Mouse (Mus musculus): ENCODE results near the gene Evi5l. TPM values are rescaled to one million over a fixed set of nuclear protein-coding genes. Genes with fewer than 3 reads are reported as not detected.
A peak's percentile ranks its signal among the peaks of the same experiment; 100 is the strongest.
"Not testable (repeated sequence)": the region's sequence is repeated elsewhere in the genome, so short reads cannot be mapped to it uniquely, and the experiment has no call there.

Gene Evi5l
- polyA plus RNA-seq, 1 experiment from 2014 or later: 25.5 TPM

DNA sequence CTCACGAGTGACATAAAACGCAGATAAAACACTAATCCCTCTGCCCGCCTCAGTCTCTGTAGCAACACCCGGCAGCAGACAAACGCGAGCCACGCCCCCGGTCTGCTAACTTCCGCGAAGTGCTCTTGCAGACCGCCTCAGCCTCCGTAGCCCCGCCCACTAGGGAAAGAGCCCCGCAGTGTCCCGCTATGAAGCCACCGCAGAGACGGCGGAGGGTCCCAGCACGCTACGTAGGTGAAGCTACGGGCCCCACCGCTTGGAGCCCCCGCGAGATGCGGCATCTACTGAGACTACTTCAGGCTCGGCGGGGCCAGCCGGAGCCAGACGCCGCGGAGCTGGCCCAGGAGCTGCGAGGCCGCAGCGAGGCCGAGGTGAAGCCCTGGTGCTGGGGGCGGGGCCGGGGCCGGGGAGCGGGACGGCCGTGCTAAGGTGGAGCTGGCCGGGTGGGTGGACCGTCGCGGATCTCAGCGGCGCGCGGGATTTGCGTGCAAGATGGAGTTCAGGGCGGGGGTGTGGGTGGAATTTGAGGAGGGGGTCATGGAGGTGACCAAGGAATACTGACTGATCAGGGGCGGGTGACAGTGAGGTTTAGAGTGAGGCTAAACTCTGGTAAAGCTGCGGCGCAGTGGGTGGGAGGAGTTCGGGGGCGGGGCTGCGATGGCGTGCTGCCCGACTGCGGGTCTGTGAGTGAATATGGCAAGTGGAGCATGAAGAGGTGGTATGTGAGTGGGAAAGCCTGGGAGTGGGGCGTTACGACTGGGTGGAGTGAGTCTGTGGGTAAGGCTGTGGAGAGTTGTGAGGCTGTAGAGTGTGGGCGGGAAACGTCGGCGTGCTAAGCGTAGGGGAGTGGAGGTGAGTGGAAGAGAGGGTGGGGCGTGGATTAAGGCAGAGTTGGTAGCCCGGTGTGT is 86.8 kb downstream of the Evi5l start, which contains the start of gene Snapc2:
Snapc2 (plus strand) TSS at position 147 of the 908 bp plus-strand sequence.
- DNase-seq (ENCODE audit: low spot score): peak; percentile 97
- peak within 1 kb of the TSS; percentile 95 for H3K27ac ChIP-seq
- H3K4me3 ChIP-seq: peak within 1 kb of the TSS; percentile 91
- 0 out of 2 replicates have a peak, but pooled peaks cover 10% of the 10 kb centered on the region for H3K27me3 ChIP-seq (ENCODE audit: low read depth, poor library complexity, severe bottlenecking)
- peaks cover 54% of the 10 kb centered on the region for H3K36me3 ChIP-seq
- under 1% methylated on average over 69 of the region's 69 CpGs for WGBS
- H3K9me3 ChIP-seq (replicated peaks): no peaks in the 10 kb centered on the region
- peaks cover 53% of the 10 kb centered on the region for H3K4me1 ChIP-seq

GRCm38 (mm10) chr8:4254001-4254400 is 87.6 kb downstream of the Evi5l start:
- H3K9me3 ChIP-seq (replicated peaks): no peaks in the 10 kb centered on the region
- no peak for DNase-seq (ENCODE audit: low spot score)
- 0 out of 2 replicates have a peak, but pooled peaks cover 10% of the 10 kb centered on the region for H3K27me3 ChIP-seq (ENCODE audit: low read depth, poor library complexity, severe bottlenecking)
- H3K4me1 ChIP-seq: peaks cover 48% of the 10 kb centered on the region
- peaks cover 52% of the 10 kb centered on the region for H3K36me3 ChIP-seq
- WGBS: 77% methylated on average over 6 of the region's 6 CpGs
- 0 out of 2 replicates have a peak overlapping the region, but pooled peaks have one; percentile 95 for H3K27ac ChIP-seq
- peak overlapping the region; percentile 91 for H3K4me3 ChIP-seq

DNA sequence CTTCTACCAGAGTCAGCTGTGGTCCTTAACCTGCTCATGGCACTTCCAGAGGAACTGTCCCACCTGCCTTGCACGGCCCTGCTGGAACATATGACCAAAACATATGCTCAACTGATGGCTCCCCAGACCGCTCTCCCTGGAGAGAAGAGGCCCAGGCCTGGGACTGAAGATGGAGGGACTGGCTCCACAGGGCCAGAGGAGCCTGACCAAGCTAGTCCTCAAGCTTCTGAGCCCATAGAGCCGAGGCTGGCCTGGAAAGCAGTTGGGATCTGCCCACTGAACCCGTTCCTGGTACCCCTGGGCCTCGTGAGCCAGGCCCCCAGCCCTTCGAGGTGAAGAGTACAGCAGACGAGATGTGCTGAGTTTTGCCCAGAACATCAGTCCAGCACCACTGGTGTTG is 89.1 kb downstream of the Evi5l start:
- not testable (repeated sequence) for H3K9me3 ChIP-seq (replicated peaks); DNase-seq (ENCODE audit: low spot score); H3K4me3 ChIP-seq; H3K27ac ChIP-seq; H3K27me3 ChIP-seq (ENCODE audit: low read depth, poor library complexity, severe bottlenecking)
- Histone ChIP-seq H3K4me1 (peaks cover 50% of the 10 kb centered on the region), H3K36me3 (peaks cover 49% of the 10 kb centered on the region)
- 87% methylated on average over 7 of the region's 7 CpGs for WGBS

GRCm38 (mm10) chr8:4256911-4257310 is 90.5 kb downstream of the Evi5l start:
- DNase-seq (ENCODE audit: low spot score): no peak

DNA sequence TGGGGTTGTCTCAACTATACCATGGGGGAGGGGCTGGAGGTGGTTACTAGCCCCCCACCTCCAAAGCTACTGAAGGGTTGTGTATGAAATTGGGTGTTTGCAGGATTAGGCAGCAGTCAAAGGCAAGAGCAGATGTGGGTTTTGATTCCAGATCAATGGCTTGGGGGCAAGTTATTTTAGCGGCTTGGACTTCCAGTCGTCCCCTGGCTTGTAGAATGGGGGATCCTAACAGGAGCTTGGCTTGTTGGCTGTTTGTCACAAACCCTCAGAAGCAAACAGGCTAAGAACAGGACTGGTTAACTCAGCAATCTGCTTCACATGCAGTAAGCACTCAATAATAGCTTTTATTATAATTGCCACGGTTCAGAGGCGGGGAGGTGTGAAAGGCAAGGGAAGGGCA is 91.0 kb downstream of the Evi5l start:
- Histone ChIP-seq H3K27ac (peak overlapping the region; percentile 99), H3K4me3 (peak overlapping the region; percentile 90), H3K36me3 (peaks cover 68% of the 10 kb centered on the region)

More at GRCm38 (mm10) chr8:4256911-4257310, 90.5 kb downstream of the Evi5l start:
- Histone ChIP-seq H3K27me3 (ENCODE audit: low read depth, poor library complexity, severe bottlenecking) (no peaks in the 10 kb centered on the region), H3K9me3 (replicated peaks) (no peaks in the 10 kb centered on the region), H3K27ac (no peak overlapping the region), H3K36me3 (peaks cover 63% of the 10 kb centered on the region), H3K4me1 (peaks cover 47% of the 10 kb centered on the region), H3K4me3 (0 out of 2 replicates have a peak overlapping the region, but pooled peaks have one; percentile 90)
- 77% methylated on average over 4 of the region's 4 CpGs for WGBS

GRCm38 (mm10) chr8:4258233-4258632 is 91.9 kb downstream of the Evi5l start:
- Histone ChIP-seq H3K27me3 (ENCODE audit: low read depth, poor library complexity, severe bottlenecking) (no peaks in the 10 kb centered on the region), H3K4me3 (peak overlapping the region; percentile 90), H3K27ac (peak overlapping the region; percentile 99), H3K36me3 (peaks cover 77% of the 10 kb centered on the region), H3K4me1 (peaks cover 47% of the 10 kb centered on the region), H3K9me3 (replicated peaks) (no peaks in the 10 kb centered on the region)
- peak; percentile 94 for DNase-seq (ENCODE audit: low spot score)
- WGBS: 2% methylated on average over 35 of the region's 35 CpGs

More for the DNA sequence above, 91.0 kb downstream of the Evi5l start:
- H3K4me1 ChIP-seq: peaks cover 47% of the 10 kb centered on the region
- 83% methylated on average over 4 of the region's 4 CpGs for WGBS
- H3K27me3 ChIP-seq (ENCODE audit: low read depth, poor library complexity, severe bottlenecking): no peaks in the 10 kb centered on the region
- DNase-seq (ENCODE audit: low spot score): no peak
- no peaks in the 10 kb centered on the region for H3K9me3 ChIP-seq (replicated peaks)

- DNase-seq (ENCODE audit: low spot score): no peak
- under 1% methylated on average over 32 of the region's 32 CpGs for WGBS
Observed at GRCm38 (mm10) chr8:4258678-4259077, 92.3 kb downstream of the Evi5l start.

DNA sequence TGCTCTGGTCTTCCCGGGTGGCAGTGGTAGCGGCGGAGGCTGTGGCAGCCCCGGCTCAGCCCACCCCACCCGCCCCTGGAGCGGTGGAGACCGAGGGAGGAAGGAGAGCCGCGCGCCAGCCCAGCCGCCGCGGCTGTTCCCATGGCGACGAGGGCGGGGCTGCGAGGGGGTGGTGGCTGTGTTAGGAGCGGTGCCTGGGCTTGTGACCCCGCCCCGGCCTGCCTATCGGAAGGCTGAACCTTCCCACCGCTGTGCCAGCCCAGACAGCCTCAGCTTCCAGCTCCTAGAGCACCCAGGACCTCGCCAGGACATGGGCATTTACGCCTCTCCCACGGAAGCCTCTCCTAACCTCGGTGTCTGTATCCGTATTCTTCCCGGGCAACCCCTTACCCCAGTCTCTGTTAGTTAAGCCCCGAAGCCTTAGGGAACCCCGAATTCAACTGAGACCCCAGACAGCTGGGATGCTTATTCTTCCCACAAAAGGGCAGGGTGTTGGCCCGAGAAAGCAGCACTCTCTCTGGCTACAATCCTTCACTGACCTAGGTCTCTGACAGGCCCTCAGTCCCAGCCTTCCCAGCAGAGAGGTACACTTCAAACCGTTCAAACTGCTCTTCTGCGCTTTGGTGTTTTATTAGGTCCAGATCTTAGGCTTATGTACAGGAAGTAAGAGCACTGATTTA is 92.9 kb downstream of the Evi5l start, which contains the start of gene Ctxn1:
Ctxn1 (minus strand) TSS at position 150 of the 680 bp plus-strand sequence.
- peak within 1 kb of the TSS; percentile 90 for H3K4me3 ChIP-seq
- peaks cover 84% of the 10 kb centered on the region for H3K36me3 ChIP-seq
- WGBS: 6% methylated on average over 32 of the region's 33 CpGs
- no peaks in the 10 kb centered on the region for H3K27me3 ChIP-seq (ENCODE audit: low read depth, poor library complexity, severe bottlenecking)
- DNase-seq (ENCODE audit: low spot score): peak; percentile 98
- H3K27ac ChIP-seq: peak within 1 kb of the TSS; percentile 99
- no peaks in the 10 kb centered on the region for H3K9me3 ChIP-seq (replicated peaks)
- H3K4me1 ChIP-seq: peaks cover 38% of the 10 kb centered on the region

More at GRCm38 (mm10) chr8:4258678-4259077, 92.3 kb downstream of the Evi5l start:
- no peaks in the 10 kb centered on the region for H3K9me3 ChIP-seq (replicated peaks)
- H3K4me3 ChIP-seq: peak overlapping the region; percentile 90
- peaks cover 43% of the 10 kb centered on the region for H3K4me1 ChIP-seq
- H3K27me3 ChIP-seq (ENCODE audit: low read depth, poor library complexity, severe bottlenecking): no peaks in the 10 kb centered on the region
- H3K36me3 ChIP-seq: peaks cover 81% of the 10 kb centered on the region
- H3K27ac ChIP-seq: peak overlapping the region; percentile 99

DNA sequence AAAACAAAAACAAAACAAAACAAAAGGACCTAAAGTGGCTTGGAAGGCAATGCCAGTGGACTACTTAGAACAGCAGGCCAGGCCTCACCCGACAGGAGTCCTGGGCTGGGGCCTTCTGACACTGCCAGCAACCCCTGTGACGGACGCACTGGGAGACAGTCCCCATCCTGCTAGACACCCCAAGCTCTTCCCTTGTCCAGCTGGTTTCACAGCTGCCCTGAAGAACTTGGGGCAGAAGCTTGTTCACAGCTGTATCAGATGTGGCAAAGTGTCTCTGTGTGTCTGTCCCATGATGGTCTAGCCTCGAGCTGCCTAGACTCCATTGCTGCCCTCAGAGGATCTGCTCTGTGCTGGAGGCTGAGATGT is 93.4 kb downstream of the Evi5l start:
- Histone ChIP-seq H3K27me3 (ENCODE audit: low read depth, poor library complexity, severe bottlenecking) (no peaks in the 10 kb centered on the region), H3K36me3 (peaks cover 84% of the 10 kb centered on the region), H3K4me1 (peaks cover 35% of the 10 kb centered on the region), H3K9me3 (replicated peaks) (no peaks in the 10 kb centered on the region), H3K27ac (peak overlapping the region; percentile 99), H3K4me3 (peak overlapping the region; percentile 90; the same call in 1 of the 2 replicates)
- DNase-seq (ENCODE audit: low spot score): no peak
- WGBS: 81% methylated on average over 4 of the region's 4 CpGs

Other genes starting within 250 kb of the Evi5l start
- not detected in 2 replicates for gene Cd209b, start 239.7 kb upstream of the Evi5l start, polyA plus RNA-seq (2016; fragmentation: Nextera tagmentation; extraction: Ambion mirVana)
- gene Cd209c, start 211.8 kb upstream of the Evi5l start, polyA plus RNA-seq (2016; fragmentation: Nextera tagmentation; extraction: Ambion mirVana): 0.38 and 0.56 TPM in 2 replicates
- not detected in 2 replicates for gene Cd209f, start 60.7 kb upstream of the Evi5l start, polyA plus RNA-seq (2016; fragmentation: Nextera tagmentation; extraction: Ambion mirVana)
- gene Cd209g, start 32.5 kb upstream of the Evi5l start, polyA plus RNA-seq (2016; fragmentation: Nextera tagmentation; extraction: Ambion mirVana): not detected in 2 replicates
- 1.5 and 2.2 TPM in 2 replicates for gene Prr36, start 50.9 kb downstream of the Evi5l start, polyA plus RNA-seq (2016; fragmentation: Nextera tagmentation; extraction: Ambion mirVana)
- gene Lrrc8e, start 60.3 kb downstream of the Evi5l start, polyA plus RNA-seq (2016; fragmentation: Nextera tagmentation; extraction: Ambion mirVana): 0.11 and 0.20 TPM in 2 replicates
- 32.8 and 34.2 TPM in 2 replicates for gene Map2k7, start 72.2 kb downstream of the Evi5l start, polyA plus RNA-seq (2016; fragmentation: Nextera tagmentation; extraction: Ambion mirVana)
- gene Gm49320, start 72.3 kb downstream of the Evi5l start, polyA plus RNA-seq (2016; fragmentation: Nextera tagmentation; extraction: Ambion mirVana): 0.85 and 1.6 TPM in 2 replicates
- gene Tgfbr3l, start 81.6 kb downstream of the Evi5l start, polyA plus RNA-seq (2016; fragmentation: Nextera tagmentation; extraction: Ambion mirVana): 2.8 and 3.3 TPM in 2 replicates
- 70.0 and 72.1 TPM in 2 replicates for gene Snapc2, start 86.5 kb downstream of the Evi5l start, polyA plus RNA-seq (2016; fragmentation: Nextera tagmentation; extraction: Ambion mirVana)
- 113 and 132 TPM in 2 replicates for gene Ctxn1, start 92.7 kb downstream of the Evi5l start, polyA plus RNA-seq (2016; fragmentation: Nextera tagmentation; extraction: Ambion mirVana)
- gene Timm44, start 109.3 kb downstream of the Evi5l start, polyA plus RNA-seq (2016; fragmentation: Nextera tagmentation; extraction: Ambion mirVana): 71.3 and 75.7 TPM in 2 replicates
- gene Ccl25, start 158.6 kb downstream of the Evi5l start, polyA plus RNA-seq (2016; fragmentation: Nextera tagmentation; extraction: Ambion mirVana): 24.2 and 27.9 TPM in 2 replicates
- gene Elavl1, start 158.8 kb downstream of the Evi5l start, polyA plus RNA-seq (2016; fragmentation: Nextera tagmentation; extraction: Ambion mirVana): 373 and 395 TPM in 2 replicates

Data from limb, embryonic 10.5 days (tissue).